Mouse (Mus musculus) lung, adult 2 months (tissue): ENCODE results near the gene Atg16l1. TPM values are rescaled to one million over a fixed set of nuclear protein-coding genes. Genes with fewer than 3 reads are reported as not detected.

Experiments
- DNase-seq: peaks from one replicate; pipeline ENCODE4 v3.0.0; 2022
- H3K4me1 ChIP-seq: fragments of 200-500 bp; 2 replicates; pipeline ENCODE4 v1.6.1; 2011; ENCODE audit warnings: low read length; ENCODE audit not compliant: control insufficient read depth, insufficient read depth
- H3K4me3 ChIP-seq: fragments of 200-500 bp; replicated peaks from 2 replicates; pipeline ENCODE3; 2011; ENCODE audit warnings: low read depth, mild to moderate bottlenecking, control low read depth, low read length; ENCODE audit errors: extremely low read depth
- CTCF ChIP-seq: fragments of 200-500 bp; IDR thresholded peaks from 2 replicates; pipeline ENCODE4 v1.5.1; 2011; ENCODE audit warnings: mild to moderate bottlenecking, low read length, control low read depth; ENCODE audit not compliant: insufficient read depth
- POLR2A ChIP-seq: fragments of 200-500 bp; IDR thresholded peaks from 2 replicates; pipeline ENCODE4 v1.6.1; 2011; ENCODE audit warnings: low read depth, mild to moderate bottlenecking, control low read depth, low read length, borderline replicate concordance; ENCODE audit errors: extremely low read depth
- WGBS: fragments of 180-500 bp; shearing (Covaris S2); methylation state at CpG from one replicate; pipeline ENCODE4 v1.1.7; 2018; 5-methylcytosine and 5-hydroxymethylcytosine counted together
- polyA plus RNA-seq: library from polyadenylated mRNA; depleted of rRNA; stranded (reverse); fragments of >200 nt; gene quantifications from 2 replicates; pipeline ENCODE4 v1.2.3, GENCODE M21; 2012

Atg16l1 gene
- polyA plus RNA-seq, 1 experiment: 22.8 TPM

GRCm38 (mm10) chr1:87797702-87798101 lies 42.0 kb downstream of the Atg16l1 start:
- WGBS: 75% methylated on average over 1 of the region's 1 CpGs
- Histone ChIP-seq H3K4me3 (no peak overlapping the region), H3K4me1 (no peaks in the 10 kb centered on the region)
- no peak for DNase-seq
- no peak for TF ChIP-seq POLR2A
- no peak for TF ChIP-seq CTCF

- H3K4me3 ChIP-seq: no peak overlapping the region
- no peaks in the 10 kb centered on the region for H3K4me1 ChIP-seq
- TF ChIP-seq CTCF (no peak), POLR2A (no peak)
- WGBS: 73% methylated on average over 2 of the region's 2 CpGs
- DNase-seq: no peak
Measured at GRCm38 (mm10) chr1:87798306-87798705, 42.6 kb downstream of the Atg16l1 start.

- H3K4me3 ChIP-seq: no peak within 1 kb of the TSS
- 67% methylated on average over 6 of the region's 6 CpGs for WGBS
- no peak for TF ChIP-seq POLR2A
- no peak for TF ChIP-seq CTCF
- H3K4me1 ChIP-seq: no peaks in the 10 kb centered on the region
- no peak for DNase-seq
Measured at GRCm38 (mm10) chr1:87803576-87803975, 47.9 kb downstream of the Atg16l1 start, which contains the start of gene Sag. TSS of gene Sag (plus strand) at chr1:87803680.

GRCm38 (mm10) chr1:87807751-87808150 lies 52.1 kb downstream of the Atg16l1 start:
- H3K4me1 ChIP-seq: no peaks in the 10 kb centered on the region
- no peak for DNase-seq
- TF ChIP-seq POLR2A (no peak), CTCF (no peak)
- WGBS: 95% methylated on average over 1 of the region's 1 CpGs
- no peak overlapping the region for H3K4me3 ChIP-seq

- Histone ChIP-seq H3K4me1 (peaks cover 2% of the 10 kb centered on the region; the same call in 1 of the 2 replicates), H3K4me3 (no peak overlapping the region)
- TF ChIP-seq POLR2A (no peak), CTCF (no peak)
- 77% methylated on average over 7 of the region's 7 CpGs for WGBS
- DNase-seq: no peak
Measured at GRCm38 (mm10) chr1:87811391-87811790, 55.7 kb downstream of the Atg16l1 start.

GRCm38 (mm10) chr1:87812061-87812460 lies 56.4 kb downstream of the Atg16l1 start:
- no peak for DNase-seq
- WGBS: 57% methylated on average over 10 of the region's 10 CpGs
- Histone ChIP-seq H3K4me3 (no peak overlapping the region), H3K4me1 (peaks cover 2% of the 10 kb centered on the region; the same call in 1 of the 2 replicates)
- no peak for TF ChIP-seq POLR2A
- no peak for TF ChIP-seq CTCF

GRCm38 (mm10) chr1:87813155-87813554 lies 57.5 kb downstream of the Atg16l1 start:
- TF ChIP-seq POLR2A: no peak
- TF ChIP-seq CTCF: no peak
- peaks cover 2% of the 10 kb centered on the region; the same call in 1 of the 2 replicates for H3K4me1 ChIP-seq
- no peak for DNase-seq
- 70% methylated on average over 6 of the region's 6 CpGs for WGBS
- no peak overlapping the region for H3K4me3 ChIP-seq

GRCm38 (mm10) chr1:87813681-87814080 lies 58.0 kb downstream of the Atg16l1 start:
- no peak overlapping the region for H3K4me3 ChIP-seq
- no peak for DNase-seq
- 43% methylated on average over 7 of the region's 7 CpGs for WGBS
- H3K4me1 ChIP-seq: peaks cover 2% of the 10 kb centered on the region; the same call in 1 of the 2 replicates
- TF ChIP-seq CTCF (no peak), POLR2A (no peak)

- no peak for DNase-seq
- 86% methylated on average over 10 of the region's 10 CpGs for WGBS
- Histone ChIP-seq H3K4me3 (no peak overlapping the region), H3K4me1 (no peaks in the 10 kb centered on the region)
- TF ChIP-seq CTCF (no peak), POLR2A (no peak)
Measured at GRCm38 (mm10) chr1:87824420-87824995, 68.8 kb downstream of the Atg16l1 start.

- TF ChIP-seq POLR2A (no peak), CTCF (no peak)
- Histone ChIP-seq H3K4me3 (no peak overlapping the region), H3K4me1 (no peaks in the 10 kb centered on the region)
- no peak for DNase-seq
- 86% methylated on average over 5 of the region's 5 CpGs for WGBS
Measured at GRCm38 (mm10) chr1:87825281-87825680, 69.6 kb downstream of the Atg16l1 start.

- TF ChIP-seq CTCF (no peak), POLR2A (no peak)
- 88% methylated on average over 6 of the region's 6 CpGs for WGBS
- Histone ChIP-seq H3K4me3 (no peak overlapping the region), H3K4me1 (no peaks in the 10 kb centered on the region)
- no peak for DNase-seq
Measured at GRCm38 (mm10) chr1:87825991-87826390, 70.3 kb downstream of the Atg16l1 start.
